Mouse (Mus musculus) midbrain, embryonic 14.5 days (tissue): ENCODE data around the gene Gprin2. TPM values are rescaled to one million over a fixed set of nuclear protein-coding genes. Genes with fewer than 3 reads are reported as not detected.

Experiments used
- ATAC-seq: fragments of 200-750 bp; cut with Nextera tagmentation; 2 replicates; pipeline ENCODE4 v1.8.0; 2017; ENCODE audit warnings: moderate number of reproducible peaks, moderate library complexity; ENCODE audit not compliant: low FRiP score, low TSS enrichment
- DNase-seq: peaks from one replicate; pipeline ENCODE4 v3.0.0-alpha.2; 2015
- H3K27ac ChIP-seq: fragments of 300-500 bp; sonication (generic); replicated peaks from 2 replicates; pipeline ENCODE4 v1.5.1; 2014; ENCODE audit warnings: mild to moderate bottlenecking, low read depth, low read length, moderate library complexity
- H3K27me3 ChIP-seq: fragments of 300-500 bp; sonication (generic); 2 replicates; pipeline ENCODE4 v1.6.1; 2014; ENCODE audit warnings: low read length, control low read depth, mixed read lengths; ENCODE audit not compliant: control insufficient read depth, insufficient read depth
- H3K36me3 ChIP-seq: fragments of 300-500 bp; sonication (generic); 2 replicates; pipeline ENCODE4 v1.6.1; 2014; ENCODE audit warnings: low read length, control low read depth; ENCODE audit not compliant: control insufficient read depth, insufficient read depth
- H3K4me1 ChIP-seq: fragments of 300-500 bp; sonication (generic); 2 replicates; pipeline ENCODE4 v1.6.1; 2014; ENCODE audit warnings: mild to moderate bottlenecking, antibody characterized with exemption, low read length, control low read depth; ENCODE audit not compliant: control insufficient read depth, insufficient read depth
- H3K4me2 ChIP-seq: fragments of 300-500 bp; sonication (generic); 2 replicates; pipeline ENCODE4 v1.6.1; 2014; ENCODE audit warnings: mild to moderate bottlenecking, low read length, moderate library complexity
- H3K4me3 ChIP-seq: fragments of 300-500 bp; sonication (generic); replicated peaks from 2 replicates; pipeline ENCODE4 v1.5.1; 2014; ENCODE audit warnings: low read depth, low read length
- H3K9ac ChIP-seq: fragments of 300-500 bp; sonication (generic); replicated peaks from 2 replicates; pipeline ENCODE4 v1.6.1; 2014; ENCODE audit warnings: mild to moderate bottlenecking, low read length, moderate library complexity
- H3K9me3 ChIP-seq: fragments of 300-500 bp; sonication (generic); 2 replicates; pipeline ENCODE4 v1.6.1; 2016; ENCODE audit warnings: low read length, control low read depth, mixed read lengths; ENCODE audit not compliant: control insufficient read depth
- WGBS: fragments of 180-500 bp; shearing (Covaris S2); extraction: QIAGEN DNeasy Blood & Tissue Kit; methylation state at CpG from one replicate; pipeline ENCODE4 v1.1.7; 2014; 5-methylcytosine and 5-hydroxymethylcytosine counted together
- polyA plus RNA-seq: library from polyadenylated mRNA; unstranded; fragments of >200 nt; fragmentation: Nextera tagmentation; extraction: Ambion mirVana; gene quantifications from 2 replicates; pipeline ENCODE4 v1.2.1, GENCODE M21; 2014

Gprin2 gene
- polyA plus RNA-seq, 1 experiment from 2014 or later, result 5.7 TPM

GRCm38 (mm10) chr14:34215451-34216127 lies 14.1 kb upstream of the Gprin2 start:
- Histone ChIP-seq H3K9me3 (no peaks in the 10 kb centered on the region), H3K4me2 (no peak overlapping the region), H3K9ac (no peak overlapping the region), H3K27ac (no peak overlapping the region), H3K36me3 (no peaks in the 10 kb centered on the region), H3K27me3 (peaks cover 11% of the 10 kb centered on the region; the same call in 1 of the 2 replicates), H3K4me3 (no peak overlapping the region), H3K4me1 (peaks cover 3% of the 10 kb centered on the region; the same call in 1 of the 2 replicates)
- DNase-seq (peak; percentile 66), ATAC-seq (no peak)
- 70% methylated on average over 6 of the region's 6 CpGs for WGBS

- no peaks in the 10 kb centered on the region for H3K36me3 ChIP-seq
- H3K4me3 ChIP-seq, result no peak overlapping the region
- no peak overlapping the region for H3K27ac ChIP-seq
- no peaks in the 10 kb centered on the region for H3K9me3 ChIP-seq
- H3K27me3 ChIP-seq, result no peaks in the 10 kb centered on the region
- ATAC-seq, result no peak
- no peaks in the 10 kb centered on the region for H3K4me1 ChIP-seq
- WGBS, result 86% methylated on average over 4 of the region's 4 CpGs
- H3K4me2 ChIP-seq, result no peak overlapping the region
- no peak for DNase-seq
- H3K9ac ChIP-seq, result no peak overlapping the region
These were observed 8.5 kb upstream of the Gprin2 start for GRCm38 (mm10) chr14:34209942-34210341.

- no peak overlapping the region for H3K9ac ChIP-seq
- no peaks in the 10 kb centered on the region for H3K4me1 ChIP-seq
- DNase-seq (no peak), ATAC-seq (no peak)
- H3K27me3 ChIP-seq, result no peaks in the 10 kb centered on the region
- WGBS, result 54% methylated on average over 4 of the region's 4 CpGs
- H3K4me3 ChIP-seq, result no peak overlapping the region
- no peak overlapping the region for H3K4me2 ChIP-seq
- no peaks in the 10 kb centered on the region for H3K9me3 ChIP-seq
- H3K36me3 ChIP-seq, result no peaks in the 10 kb centered on the region
- H3K27ac ChIP-seq, result no peak overlapping the region
These were observed 7.6 kb upstream of the Gprin2 start for GRCm38 (mm10) chr14:34209080-34209479.

DNA sequence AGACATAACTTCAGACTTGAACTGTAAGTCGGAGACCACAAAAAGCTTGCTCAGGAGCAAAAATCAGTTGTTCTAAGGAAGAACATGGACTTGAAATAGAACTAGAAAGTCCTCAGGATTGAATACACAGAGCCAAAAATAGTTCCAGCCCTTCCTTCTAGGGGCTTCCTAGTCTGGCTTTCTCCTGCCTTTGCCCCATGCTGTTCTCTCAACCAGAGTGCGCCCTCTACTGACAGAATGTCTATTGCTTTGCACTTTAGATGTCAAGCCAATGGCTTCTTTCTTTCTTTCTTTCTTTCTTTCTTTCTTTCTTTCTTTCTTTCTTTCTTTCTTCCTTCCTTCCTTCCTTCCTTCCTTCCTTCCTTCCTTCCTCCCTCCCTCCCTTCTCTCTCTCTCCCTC lies 7.2 kb upstream of the Gprin2 start:
- Histone ChIP-seq H3K36me3 (no peaks in the 10 kb centered on the region), H3K27ac (no peak overlapping the region), H3K4me1 (no peaks in the 10 kb centered on the region), H3K9ac (no peak overlapping the region), H3K4me3 (no peak overlapping the region), H3K27me3 (no peaks in the 10 kb centered on the region), H3K4me2 (no peak overlapping the region), H3K9me3 (no peaks in the 10 kb centered on the region)
- DNase-seq (peak; percentile 71), ATAC-seq (no peak)
- WGBS, result 52% methylated on average over 2 of the region's 2 CpGs

DNA sequence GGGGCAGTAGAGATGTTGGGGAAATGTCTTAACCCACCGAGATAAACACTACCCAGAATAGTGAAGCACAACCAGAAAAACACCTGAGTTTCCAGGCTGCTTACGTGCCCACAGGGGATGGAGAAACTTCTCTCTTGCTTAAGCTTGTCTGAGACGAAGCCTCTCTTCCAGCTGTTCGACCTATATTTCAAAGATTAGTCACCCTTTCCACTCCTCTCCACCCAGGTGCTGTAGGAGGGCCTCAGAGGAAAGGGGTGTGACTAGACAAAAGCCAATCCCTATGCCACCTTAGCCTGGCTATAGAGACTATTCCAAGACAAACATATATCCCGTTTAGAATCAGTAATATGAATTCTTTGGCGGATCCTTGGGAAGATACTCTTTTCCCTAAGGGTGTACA lies 6.5 kb upstream of the Gprin2 start:
- Histone ChIP-seq H3K27ac (no peak overlapping the region), H3K36me3 (no peaks in the 10 kb centered on the region), H3K9me3 (no peaks in the 10 kb centered on the region), H3K9ac (no peak overlapping the region), H3K4me1 (no peaks in the 10 kb centered on the region), H3K4me2 (no peak overlapping the region), H3K27me3 (no peaks in the 10 kb centered on the region), H3K4me3 (no peak overlapping the region)
- ATAC-seq (no peak), DNase-seq (no peak)
- WGBS, result 78% methylated on average over 6 of the region's 6 CpGs

DNA sequence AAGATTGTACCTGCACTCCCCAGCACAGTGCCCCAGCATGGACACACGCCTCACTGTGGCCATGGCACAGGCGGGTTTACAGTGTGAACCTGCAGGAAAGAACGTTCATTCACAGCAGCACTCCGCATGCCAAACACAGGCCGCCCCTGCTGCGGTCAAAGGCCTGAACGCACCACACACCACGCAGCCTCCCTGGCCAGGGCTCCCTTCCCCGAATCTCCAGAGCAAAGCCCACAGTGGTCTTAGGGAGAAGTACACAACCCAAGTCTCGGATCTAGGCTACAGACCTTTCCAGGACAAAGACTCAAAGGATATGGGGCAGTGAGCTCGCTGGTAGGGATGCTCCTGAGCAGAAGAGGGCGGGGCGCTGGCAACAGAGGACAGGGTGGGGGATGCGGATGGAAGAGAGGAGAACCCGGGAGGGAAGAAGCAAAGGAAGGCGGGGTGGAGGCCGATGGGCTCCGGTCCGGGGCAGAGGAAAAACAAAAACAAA lies 669 bp downstream of the Gprin2 start:
- Histone ChIP-seq H3K4me1 (peaks cover 17% of the 10 kb centered on the region; the same call in 1 of the 2 replicates), H3K4me3 (peak overlapping the region; percentile 77), H3K27me3 (no peaks in the 10 kb centered on the region), H3K36me3 (no peaks in the 10 kb centered on the region), H3K9me3 (no peaks in the 10 kb centered on the region), H3K9ac (peak overlapping the region; percentile 90), H3K27ac (peak overlapping the region; percentile 81), H3K4me2 (peak overlapping the region; percentile 76)
- WGBS, result 1% methylated on average over 19 of the region's 19 CpGs
- DNase-seq (peak; percentile 79), ATAC-seq (peak; percentile 79)

GRCm38 (mm10) chr14:34196706-34197105 lies 4.7 kb downstream of the Gprin2 start:
- no peak for ATAC-seq

DNA sequence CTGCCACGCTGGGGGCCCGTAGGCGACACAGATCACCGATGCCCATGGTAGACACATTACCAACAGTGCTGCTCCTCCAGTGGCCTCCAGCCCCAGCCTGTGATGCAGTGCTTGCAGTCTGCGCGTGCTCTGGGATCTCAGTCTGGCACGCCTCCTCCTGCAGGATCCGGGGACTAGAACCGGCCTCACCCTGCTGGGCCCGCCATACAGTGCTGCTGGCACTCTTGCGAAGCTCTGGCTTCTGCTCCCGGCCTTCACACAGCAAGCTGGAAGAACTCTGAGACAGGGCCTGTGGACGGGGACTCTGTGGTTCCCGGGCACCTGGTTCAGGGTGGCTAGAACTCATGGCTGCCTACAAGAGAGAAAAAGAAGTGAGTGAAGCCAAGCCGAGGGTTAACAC lies 6.0 kb downstream of the Gprin2 start:
- Histone ChIP-seq H3K4me2 (no peak overlapping the region), H3K4me1 (peaks cover 14% of the 10 kb centered on the region; the same call in 1 of the 2 replicates), H3K27me3 (no peaks in the 10 kb centered on the region), H3K27ac (no peak overlapping the region), H3K4me3 (no peak overlapping the region), H3K9ac (no peak overlapping the region), H3K9me3 (no peaks in the 10 kb centered on the region), H3K36me3 (peaks cover 24% of the 10 kb centered on the region)
- ATAC-seq (no peak), DNase-seq (no peak)
- 91% methylated on average over 15 of the region's 15 CpGs for WGBS

More at GRCm38 (mm10) chr14:34196706-34197105, 4.7 kb downstream of the Gprin2 start:
- Histone ChIP-seq H3K27ac (no peak overlapping the region), H3K4me3 (no peak overlapping the region), H3K9me3 (no peaks in the 10 kb centered on the region), H3K36me3 (peaks cover 24% of the 10 kb centered on the region), H3K27me3 (no peaks in the 10 kb centered on the region), H3K4me2 (no peak overlapping the region), H3K4me1 (peaks cover 17% of the 10 kb centered on the region; the same call in 1 of the 2 replicates), H3K9ac (no peak overlapping the region)
- 58% methylated on average over 4 of the region's 4 CpGs for WGBS
- no peak for DNase-seq

GRCm38 (mm10) chr14:34193879-34194278 lies 7.6 kb downstream of the Gprin2 start:
- DNase-seq, result no peak
- no peaks in the 10 kb centered on the region for H3K27me3 ChIP-seq
- no peak overlapping the region for H3K4me2 ChIP-seq
- H3K27ac ChIP-seq, result no peak overlapping the region
- no peaks in the 10 kb centered on the region for H3K9me3 ChIP-seq
- no peaks in the 10 kb centered on the region for H3K4me1 ChIP-seq
- 83% methylated on average over 4 of the region's 4 CpGs for WGBS
- H3K36me3 ChIP-seq, result peaks cover 24% of the 10 kb centered on the region
- no peak overlapping the region for H3K9ac ChIP-seq
- H3K4me3 ChIP-seq, result no peak overlapping the region
- ATAC-seq, result no peak
